Mouse (Mus musculus) thymus, adult 2 months (tissue): Measurements from ENCODE around the gene Zfp335. TPM values are rescaled to one million over a fixed set of nuclear protein-coding genes. Genes with fewer than 3 reads are reported as not detected.

ENCODE experiments used
- DNase-seq: peaks from one replicate; pipeline ENCODE4 v3.0.0; 2021
- H3K27ac ChIP-seq: fragments of 200-500 bp; 2 replicates; pipeline ENCODE4 v1.5.1; 2012; ENCODE audit warnings: low read length, control low read depth; ENCODE audit not compliant: control insufficient read depth, insufficient read depth
- H3K27me3 ChIP-seq: fragments of 200-500 bp; 2 replicates; pipeline ENCODE4 v1.6.1; 2012; ENCODE audit warnings: mild to moderate bottlenecking, low read length, moderate library complexity, mixed read lengths; ENCODE audit not compliant: control insufficient read depth, insufficient read depth
- H3K36me3 ChIP-seq: fragments of 200-500 bp; 2 replicates; pipeline ENCODE4 v1.6.1; 2012; ENCODE audit warnings: mild to moderate bottlenecking, low read length, moderate library complexity; ENCODE audit not compliant: control insufficient read depth, insufficient read depth
- H3K4me1 ChIP-seq: fragments of 200-500 bp; replicated peaks from 2 replicates; pipeline ENCODE4 v1.6.1; 2012; ENCODE audit warnings: low read length; ENCODE audit not compliant: control insufficient read depth, insufficient read depth
- H3K4me3 ChIP-seq: fragments of 200-500 bp; 2 replicates; pipeline ENCODE4 v1.5.1; 2012; ENCODE audit warnings: mild to moderate bottlenecking, low read length, control low read depth, moderate library complexity; ENCODE audit not compliant: control insufficient read depth, insufficient read depth
- CTCF ChIP-seq: fragments of 200-500 bp; IDR thresholded peaks from 2 replicates; pipeline ENCODE4 v1.5.1; 2012; ENCODE audit warnings: mild to moderate bottlenecking, control low read depth, low read length, moderate library complexity, borderline replicate concordance; ENCODE audit not compliant: control insufficient read depth, poor library complexity, insufficient read depth; ENCODE audit errors: extremely low read depth
- POLR2A ChIP-seq: fragments of 200-500 bp; IDR thresholded peaks from 2 replicates; pipeline ENCODE4 v1.6.1; 2012; ENCODE audit warnings: mild to moderate bottlenecking, low read length, control low read depth, moderate library complexity; ENCODE audit not compliant: control insufficient read depth, poor library complexity, insufficient read depth; ENCODE audit errors: extremely low read depth
- WGBS: fragments of 180-500 bp; shearing (Covaris S2); methylation state at CpG from one replicate; pipeline ENCODE4 v1.1.7; 2018; 5-methylcytosine and 5-hydroxymethylcytosine counted together
- polyA plus RNA-seq: library from polyadenylated mRNA; depleted of rRNA; stranded (reverse); fragments of >200 nt; gene quantifications from 2 replicates; pipeline ENCODE4 v1.2.3, GENCODE M21; 2012

Gene Zfp335
- polyA plus RNA-seq, 1 experiment: 92.6 TPM

GRCm38 (mm10) chr2:164952448-164952847 is 40.9 kb upstream of the Zfp335 start:
- Histone ChIP-seq H3K36me3 (no peaks in the 10 kb centered on the region), H3K27me3 (peaks cover 13% of the 10 kb centered on the region; the same call in 1 of the 2 replicates), H3K4me3 (no peak overlapping the region), H3K4me1 (peaks cover 13% of the 10 kb centered on the region), H3K27ac (no peak overlapping the region)
- no peak for DNase-seq
- TF ChIP-seq CTCF (no peak), POLR2A (no peak)
- 30% methylated on average over 13 of the region's 13 CpGs for WGBS

GRCm38 (mm10) chr2:164951745-164952144 is 40.2 kb upstream of the Zfp335 start:
- H3K4me1 ChIP-seq: peaks cover 14% of the 10 kb centered on the region
- 89% methylated on average over 4 of the region's 4 CpGs for WGBS
- H3K27me3 ChIP-seq: peaks cover 13% of the 10 kb centered on the region; the same call in 1 of the 2 replicates
- TF ChIP-seq CTCF (no peak), POLR2A (no peak)
- DNase-seq: no peak
- H3K27ac ChIP-seq: no peak overlapping the region
- no peak overlapping the region for H3K4me3 ChIP-seq
- no peaks in the 10 kb centered on the region for H3K36me3 ChIP-seq

- H3K36me3 ChIP-seq: no peaks in the 10 kb centered on the region
- WGBS: 30% methylated on average over 13 of the region's 13 CpGs
- H3K27me3 ChIP-seq: peaks cover 13% of the 10 kb centered on the region; the same call in 1 of the 2 replicates
- DNase-seq: no peak
- no peak overlapping the region for H3K27ac ChIP-seq
- peaks cover 14% of the 10 kb centered on the region for H3K4me1 ChIP-seq
- no peak overlapping the region for H3K4me3 ChIP-seq
- no peak for TF ChIP-seq POLR2A
- no peak; the same call in 1 of the 2 replicates for TF ChIP-seq CTCF
These were observed 38.9 kb upstream of the Zfp335 start for GRCm38 (mm10) chr2:164950501-164950900.

GRCm38 (mm10) chr2:164948962-164949361 is 37.4 kb upstream of the Zfp335 start:
- Histone ChIP-seq H3K27ac (no peak overlapping the region), H3K27me3 (peaks cover 13% of the 10 kb centered on the region; the same call in 1 of the 2 replicates)
- TF ChIP-seq POLR2A (no peak), CTCF (no peak)

GRCm38 (mm10) chr2:164947930-164948329 is 36.4 kb upstream of the Zfp335 start:
- no peak overlapping the region for H3K4me3 ChIP-seq
- no peak for DNase-seq
- TF ChIP-seq POLR2A (no peak), CTCF (no peak)
- peaks cover 17% of the 10 kb centered on the region for H3K4me1 ChIP-seq
- H3K27me3 ChIP-seq: peaks cover 13% of the 10 kb centered on the region; the same call in 1 of the 2 replicates
- H3K27ac ChIP-seq: no peak overlapping the region
- H3K36me3 ChIP-seq: no peaks in the 10 kb centered on the region
- under 1% methylated on average over 7 of the region's 7 CpGs for whole genome bisulfite sequencing

More at GRCm38 (mm10) chr2:164948962-164949361, 37.4 kb upstream of the Zfp335 start:
- Histone ChIP-seq H3K36me3 (no peaks in the 10 kb centered on the region), H3K4me3 (no peak overlapping the region), H3K4me1 (peaks cover 14% of the 10 kb centered on the region)
- 11% methylated on average over 25 of the region's 25 CpGs for WGBS
- DNase-seq: no peak

GRCm38 (mm10) chr2:164947506-164947905 is 35.9 kb upstream of the Zfp335 start:
- TF ChIP-seq CTCF: no peak
- TF ChIP-seq POLR2A: no peak
- Histone ChIP-seq H3K4me3 (no peak overlapping the region), H3K36me3 (no peaks in the 10 kb centered on the region), H3K4me1 (peaks cover 21% of the 10 kb centered on the region), H3K27ac (no peak overlapping the region), H3K27me3 (peaks cover 13% of the 10 kb centered on the region; the same call in 1 of the 2 replicates)
- WGBS: 15% methylated on average over 4 of the region's 4 CpGs
- no peak for DNase-seq
